Mouse (Mus musculus): ENCODE results near the gene Scin. TPM values are rescaled to one million over a fixed set of nuclear protein-coding genes. Genes with fewer than 3 reads are reported as not detected.

Gene Scin
- polyA plus RNA-seq (2012), result not detected in 2 replicates

DNA sequence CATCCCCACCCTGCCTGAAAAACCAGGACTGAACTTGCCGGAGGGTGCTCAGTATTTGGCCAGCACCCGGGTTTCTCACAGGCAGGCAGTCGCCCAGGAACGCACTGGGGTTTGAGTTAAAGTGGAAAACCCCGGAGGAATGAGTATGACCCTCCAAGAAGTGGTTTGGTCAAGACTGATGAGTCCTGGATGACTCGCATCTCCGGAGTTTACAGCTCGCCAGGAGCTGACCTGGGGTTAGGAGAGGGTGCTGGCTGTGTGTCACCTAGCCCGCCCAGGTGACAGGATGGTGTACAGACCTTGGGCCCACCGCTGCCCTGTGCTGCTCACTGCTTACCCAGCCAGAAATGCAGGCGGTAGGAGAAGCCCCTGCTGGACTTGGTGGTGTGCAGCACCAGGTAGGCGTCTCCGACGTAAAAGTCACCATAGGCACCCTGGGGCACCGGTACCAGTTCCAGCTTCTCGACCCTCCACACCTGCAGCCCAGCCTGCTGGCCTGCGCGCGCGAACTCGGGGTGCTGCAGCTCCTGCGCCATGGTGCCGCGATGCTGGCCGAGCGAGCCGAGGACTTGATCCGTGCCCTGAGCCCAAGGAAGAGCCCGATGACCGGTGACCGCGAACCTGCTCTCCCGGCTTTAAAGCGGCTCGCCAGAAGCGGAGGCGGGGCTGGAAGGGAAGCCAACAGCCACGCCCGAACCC lies at the start of gene Scin:
Gene Scin (minus strand): TSS at position 656 of the 699 bp plus-strand sequence.
- no peak for TF ChIP-seq GATA1 (IDR thresholded peaks at IDR 0.05; ENCODE audit: low read length)

DNA sequence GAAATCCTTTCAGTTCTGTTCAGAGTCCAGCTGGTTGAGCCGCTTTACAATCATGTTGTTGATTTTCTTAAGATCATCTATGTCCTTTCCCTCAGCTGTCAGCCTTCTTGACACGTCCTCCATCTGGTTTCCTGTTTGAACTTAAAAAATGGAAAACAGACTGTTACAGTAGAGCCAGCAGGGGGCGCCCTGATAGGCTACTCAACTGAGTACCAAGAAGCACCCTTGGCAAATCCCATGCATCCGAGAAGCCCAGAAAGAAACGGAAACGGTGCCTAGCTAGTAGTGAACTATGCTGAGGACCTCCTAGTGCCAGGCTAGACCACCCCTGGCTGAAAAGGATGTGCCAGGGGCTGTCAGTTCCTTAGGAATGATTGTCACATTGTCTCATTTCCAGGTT lies 43.1 kb upstream of the Scin start:
- no peak for TF ChIP-seq GATA1 (IDR thresholded peaks at IDR 0.05; ENCODE audit: low read length)

DNA sequence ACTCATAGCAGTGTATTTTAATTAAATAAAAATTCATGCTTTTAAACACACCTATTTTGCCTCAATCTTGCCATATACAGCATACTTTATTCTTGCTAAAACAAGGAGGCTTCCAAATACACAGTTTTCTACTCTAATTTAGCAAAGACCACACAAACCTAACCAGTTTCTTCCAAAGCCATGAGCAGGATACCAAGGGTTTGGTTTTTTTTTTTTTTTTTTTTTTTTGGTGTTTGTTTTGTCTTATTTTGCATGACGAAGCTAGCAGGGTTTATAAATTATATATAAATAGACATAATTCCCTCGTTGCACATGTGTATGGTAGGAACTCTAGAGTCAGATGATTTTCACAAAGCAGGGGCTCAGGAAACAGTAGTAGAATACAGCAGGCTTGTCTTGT lies 42.1 kb upstream of the Scin start:
- TF ChIP-seq GATA1 (IDR thresholded peaks at IDR 0.05; ENCODE audit: low read length), result no peak

DNA sequence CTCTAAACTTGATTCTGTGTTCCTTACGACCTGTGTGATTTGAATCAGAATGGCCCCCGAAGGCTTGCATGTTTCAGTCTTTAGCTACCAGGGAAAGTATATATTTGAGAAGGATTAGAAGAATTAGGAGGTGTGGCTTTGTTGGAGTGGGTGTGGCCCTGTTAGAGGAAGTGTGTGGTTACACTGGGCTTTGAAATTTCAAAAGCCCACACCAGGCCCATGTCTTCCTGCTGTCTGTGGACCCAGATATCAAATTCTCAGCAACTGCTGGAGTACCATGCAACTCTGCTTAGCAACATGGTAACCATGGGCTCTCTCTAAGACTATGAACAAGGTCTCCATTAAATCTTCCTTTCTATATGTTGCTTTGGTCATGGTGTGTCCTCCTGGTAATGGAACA lies 37.6 kb upstream of the Scin start:
- no peak for TF ChIP-seq GATA1 (IDR thresholded peaks at IDR 0.05; ENCODE audit: low read length)

DNA sequence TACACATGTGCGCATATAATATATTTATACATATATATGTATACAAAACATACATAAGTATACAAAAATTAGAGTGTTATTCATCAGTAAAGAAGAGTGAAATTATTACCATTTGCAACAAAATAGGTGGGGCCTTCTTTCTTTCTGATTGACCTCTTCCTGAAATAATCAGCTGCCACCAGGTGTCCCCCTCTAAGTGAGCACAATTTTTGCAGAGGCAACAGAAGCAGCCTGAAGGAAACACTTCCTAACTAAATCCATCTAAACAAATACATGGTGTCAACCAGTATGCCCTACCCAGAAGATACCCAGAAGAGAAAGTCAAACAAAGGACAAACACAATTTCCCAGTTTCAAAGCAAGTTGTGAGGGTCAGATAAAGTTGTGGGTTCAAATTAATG lies 35.6 kb upstream of the Scin start:
- TF ChIP-seq GATA1 (IDR thresholded peaks at IDR 0.05; ENCODE audit: low read length), result no peak

DNA sequence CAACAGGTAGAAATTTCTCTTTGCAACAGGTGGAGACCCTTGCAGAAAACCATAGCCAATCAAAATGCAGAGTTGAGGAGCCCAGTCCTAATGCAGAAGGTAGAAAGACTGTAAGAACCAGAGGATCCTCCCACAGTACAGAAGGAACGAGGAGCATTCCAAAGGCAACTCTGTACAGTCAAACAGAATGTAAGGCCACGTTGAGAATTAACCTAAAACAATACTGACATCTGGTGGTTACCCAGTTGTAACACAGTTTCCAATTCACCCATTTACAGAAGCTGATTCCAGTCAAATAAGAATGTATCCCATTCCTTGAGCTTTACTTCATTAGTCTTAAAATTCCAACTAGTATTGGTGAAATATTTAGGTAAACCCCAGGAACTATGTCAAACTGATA lies 30.6 kb upstream of the Scin start:
- TF ChIP-seq GATA1 (IDR thresholded peaks at IDR 0.05; ENCODE audit: low read length), result no peak

DNA sequence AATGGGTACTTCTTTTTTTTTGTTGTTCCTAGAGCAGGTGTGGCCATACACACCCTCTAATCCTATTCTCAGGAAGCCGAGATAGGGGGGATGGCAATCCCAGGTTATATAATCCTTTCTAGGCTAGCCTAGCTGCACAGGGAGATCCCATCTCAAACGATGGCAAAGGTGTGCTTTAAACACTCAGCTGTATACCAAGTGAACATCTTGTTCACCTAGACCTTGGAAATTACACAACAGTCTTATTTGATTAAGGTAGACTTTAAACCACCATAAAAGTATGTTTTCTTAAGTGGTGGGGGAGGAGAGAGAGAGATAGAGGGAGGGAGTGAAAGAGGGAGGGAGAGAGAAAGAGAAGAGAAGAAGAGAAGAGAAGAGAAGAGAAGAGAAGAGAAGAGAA lies 26.7 kb upstream of the Scin start:
- no peak for TF ChIP-seq GATA1 (IDR thresholded peaks at IDR 0.05; ENCODE audit: low read length)

DNA sequence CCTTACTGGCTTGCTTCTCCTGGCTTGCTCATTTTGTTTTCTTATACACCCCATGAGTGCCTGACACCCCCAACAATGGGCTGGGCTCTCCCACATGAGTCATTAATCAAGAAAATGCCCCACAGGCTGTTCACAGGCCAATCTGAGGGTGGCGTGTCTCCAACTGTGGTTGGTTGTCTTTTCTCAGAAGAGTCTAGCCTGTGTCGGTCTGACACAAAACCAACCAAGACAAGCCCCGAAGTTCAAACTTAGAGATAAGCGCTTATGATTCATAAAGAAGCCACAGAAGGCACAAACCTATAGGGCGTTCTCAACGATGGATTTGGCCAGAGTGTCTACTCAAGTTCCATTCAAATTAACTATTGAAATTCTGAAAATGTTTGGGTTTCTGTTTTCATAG lies 20.2 kb upstream of the Scin start:
- no peak for TF ChIP-seq GATA1 (IDR thresholded peaks at IDR 0.05; ENCODE audit: low read length)

DNA sequence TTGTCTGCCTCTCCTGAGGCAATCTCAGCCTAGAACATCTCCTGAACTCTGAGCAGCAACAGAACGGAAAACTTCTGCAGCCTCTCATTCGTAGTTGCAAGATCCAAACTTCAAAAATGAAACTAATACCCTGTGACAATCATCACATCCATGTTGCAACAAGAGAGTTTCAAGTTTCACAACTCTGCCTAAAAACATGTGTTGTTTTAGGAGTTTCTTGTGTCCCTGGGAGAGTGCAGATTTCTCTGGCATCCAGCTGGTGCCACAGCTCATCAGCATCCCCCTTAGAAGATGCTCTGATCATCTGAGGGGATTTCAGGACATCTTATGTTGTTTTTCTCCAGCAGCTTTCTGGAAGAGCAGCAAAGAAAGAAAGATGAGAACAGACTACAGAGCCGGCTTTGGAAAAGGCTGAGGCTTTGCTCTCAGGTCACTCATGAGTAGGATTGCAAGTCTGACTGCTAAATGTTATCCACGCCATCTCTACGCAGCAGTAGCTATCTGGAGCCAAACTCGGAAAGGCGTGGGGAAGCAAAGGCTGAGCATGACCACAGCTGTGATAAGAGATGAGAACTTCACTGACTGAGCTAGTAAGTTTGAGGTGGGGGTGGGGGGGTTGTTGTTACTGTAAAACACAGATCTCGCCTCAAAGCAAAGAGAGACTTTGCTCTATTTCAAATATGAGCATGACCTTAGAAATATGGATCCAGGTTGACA lies 18.5 kb upstream of the Scin start:
- no peak for TF ChIP-seq GATA1 (IDR thresholded peaks at IDR 0.05; ENCODE audit: low read length)

DNA sequence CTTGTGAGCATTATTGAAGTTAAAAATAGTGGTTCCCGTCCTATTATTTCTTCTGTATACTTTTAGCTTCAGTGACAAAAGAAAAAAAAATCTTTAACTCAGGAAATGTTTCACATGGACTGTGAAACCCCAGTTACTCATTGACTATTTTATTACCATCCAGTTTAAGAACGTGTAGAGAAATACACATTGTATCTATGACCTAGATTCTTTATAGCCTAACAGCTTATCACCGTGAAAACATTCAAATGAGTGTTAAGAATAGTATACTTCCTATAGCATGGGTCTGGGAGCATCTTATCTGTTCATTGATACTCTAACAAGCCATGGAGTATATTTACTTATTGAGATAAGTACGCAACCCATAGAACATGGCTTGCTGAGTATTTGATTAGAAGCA lies 13.3 kb upstream of the Scin start:
- TF ChIP-seq GATA1 (IDR thresholded peaks at IDR 0.05; ENCODE audit: low read length), result no peak

DNA sequence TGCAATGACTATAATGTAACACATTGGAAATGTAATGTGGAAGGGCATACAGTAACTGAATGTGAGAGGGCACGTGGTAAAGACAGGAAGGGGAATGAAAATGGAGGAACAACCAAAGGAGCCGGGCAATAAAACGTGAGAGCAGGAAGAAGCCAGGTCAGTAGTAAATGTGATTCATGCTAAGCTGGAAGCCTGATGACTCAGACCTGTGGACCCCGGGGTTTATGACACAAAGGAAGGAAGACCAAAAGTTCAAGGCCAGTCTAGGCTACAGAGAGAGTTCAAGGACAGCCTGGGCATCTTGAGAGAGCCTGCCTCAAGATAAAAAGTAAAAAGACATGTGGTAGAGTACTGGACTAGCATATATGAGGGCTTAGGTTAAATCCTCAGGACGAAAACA lies 12.5 kb upstream of the Scin start:
- TF ChIP-seq GATA1 (IDR thresholded peaks at IDR 0.05; ENCODE audit: low read length), result no peak

DNA sequence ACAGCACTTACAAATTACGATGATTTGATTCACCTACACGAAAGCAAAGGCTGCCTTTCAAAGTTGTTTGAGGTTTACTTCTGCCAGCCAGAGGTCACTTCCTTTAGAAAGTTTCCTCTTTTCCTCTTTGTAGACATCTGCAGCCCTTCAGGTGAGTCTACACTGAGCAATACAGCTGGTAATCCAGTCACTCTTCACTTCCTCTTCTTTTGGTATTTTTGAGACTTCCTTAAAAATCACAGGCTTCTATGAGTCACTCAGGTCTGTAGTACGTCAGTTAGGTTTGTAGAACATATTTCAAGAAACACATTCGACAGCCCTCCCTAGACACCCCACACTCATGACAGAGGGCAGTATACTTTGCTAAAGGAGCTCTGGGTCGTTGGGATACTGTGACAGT lies 6.7 kb upstream of the Scin start:
- no peak for TF ChIP-seq GATA1 (IDR thresholded peaks at IDR 0.05; ENCODE audit: low read length)

DNA sequence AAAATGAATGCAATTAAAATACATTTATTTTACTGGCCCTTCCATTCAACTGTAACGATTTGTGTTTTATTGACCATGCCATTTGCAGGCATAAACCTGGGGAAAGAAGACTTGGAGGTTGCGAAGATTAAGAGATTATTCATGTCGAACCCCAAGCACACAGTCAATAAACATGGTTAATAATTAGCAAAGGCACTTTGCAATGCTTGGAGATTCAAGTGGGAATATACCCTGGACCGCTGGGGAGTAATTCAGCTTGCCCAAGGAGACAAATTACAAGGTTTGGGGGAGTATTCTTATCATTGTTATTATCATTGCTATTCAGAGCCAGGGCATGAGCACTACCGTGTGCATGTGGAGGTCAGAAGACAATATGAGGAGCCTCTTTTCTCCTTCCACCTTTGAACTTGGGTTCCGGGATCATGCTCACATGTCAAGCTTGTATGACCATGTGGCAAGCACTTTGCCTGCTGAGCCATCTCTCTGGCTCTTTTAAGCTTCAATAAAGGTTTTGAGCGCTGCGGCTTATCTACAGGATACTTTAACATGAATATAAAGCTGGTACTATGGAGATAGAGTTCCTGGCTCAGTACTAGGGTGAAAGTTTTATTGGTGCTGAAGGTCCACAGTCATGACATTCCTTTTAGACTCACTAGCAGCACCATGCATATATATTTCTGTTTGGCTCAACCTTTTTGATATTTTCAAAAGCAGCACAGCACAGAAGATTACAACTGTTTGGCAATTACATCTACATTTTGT lies 5.6 kb upstream of the Scin start:
- TF ChIP-seq GATA1 (IDR thresholded peaks at IDR 0.05; ENCODE audit: low read length), result no peak

DNA sequence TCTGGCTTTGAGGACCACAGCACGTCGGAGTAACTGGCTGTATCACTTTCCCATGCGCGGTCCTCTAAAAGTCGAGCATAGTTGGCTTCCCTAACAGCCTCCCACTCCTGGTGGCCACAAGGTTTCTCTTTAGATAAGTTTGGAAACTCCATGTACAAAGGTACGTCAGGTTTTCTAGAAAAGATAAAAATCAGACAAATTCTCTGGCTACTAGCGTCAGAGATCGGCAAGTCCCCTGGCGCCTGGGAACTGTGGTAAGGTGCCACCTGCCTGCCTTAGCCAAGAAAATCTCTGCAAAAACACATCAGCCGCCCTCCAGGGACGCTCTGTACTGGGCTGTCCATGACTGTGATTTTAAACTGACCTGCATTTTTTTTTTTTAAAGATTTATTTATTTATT lies 501 bp upstream of the Scin start:
- no peak for TF ChIP-seq GATA1 (IDR thresholded peaks at IDR 0.05; ENCODE audit: low read length)

DNA sequence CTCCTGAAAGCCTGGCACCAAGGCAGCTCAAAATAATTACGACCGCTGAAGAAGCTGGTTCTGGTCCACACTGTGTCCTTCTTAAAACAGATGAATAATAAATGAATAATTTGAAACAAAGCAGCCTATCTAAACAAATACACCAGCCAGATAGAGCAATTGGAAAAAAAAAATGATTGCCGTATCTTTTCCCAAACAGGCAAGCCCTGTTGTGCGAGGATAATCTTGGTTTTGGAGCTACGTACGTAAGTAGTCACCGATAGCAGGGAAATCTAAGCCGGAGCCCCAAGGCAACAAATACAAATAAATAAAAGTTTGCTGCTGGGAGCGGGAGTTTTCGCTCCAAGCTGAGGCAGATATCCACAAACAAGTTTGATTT lies 845 bp downstream of the Scin start:
- no peak for TF ChIP-seq GATA1 (IDR thresholded peaks at IDR 0.05; ENCODE audit: low read length)

DNA sequence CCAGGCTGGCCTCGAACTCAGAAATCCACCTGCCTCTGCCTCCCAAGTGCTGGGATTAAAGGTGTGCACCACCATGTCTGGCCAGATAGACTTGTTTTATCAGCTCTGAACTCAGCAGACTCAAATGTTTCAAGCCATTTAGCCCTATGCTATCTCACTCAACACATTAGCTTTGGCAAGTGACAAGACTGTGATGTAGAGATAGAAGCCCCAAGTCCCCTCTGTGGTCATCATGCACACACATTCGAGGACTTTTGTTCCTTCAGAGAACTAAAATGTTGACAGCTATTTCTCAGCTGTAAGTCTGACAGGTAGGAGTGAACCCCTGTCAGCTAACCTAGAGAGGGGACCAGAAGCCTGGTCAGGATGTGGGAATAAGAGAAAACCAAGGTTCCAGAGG lies 15.2 kb downstream of the Scin start:
- no peak for TF ChIP-seq GATA1 (IDR thresholded peaks at IDR 0.05; ENCODE audit: low read length)

DNA sequence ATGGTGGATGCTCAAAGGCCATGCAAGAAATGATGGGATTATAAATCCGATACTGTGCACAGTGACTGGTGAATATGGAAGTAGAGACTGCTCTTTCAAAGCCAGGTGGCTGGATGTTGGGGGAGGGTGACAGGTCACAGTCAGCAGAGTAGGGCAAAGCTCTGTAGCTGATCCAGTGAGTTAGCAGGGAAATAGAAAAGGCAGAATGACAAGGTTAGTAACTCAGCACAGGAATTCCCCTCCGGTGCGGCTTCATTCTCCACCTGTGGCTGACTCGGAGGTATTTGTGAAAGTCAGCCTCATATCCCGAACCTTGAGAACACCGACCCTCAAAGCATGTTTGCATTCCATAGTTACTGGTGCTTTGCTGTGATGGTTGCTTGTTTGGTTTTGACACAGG lies 17.0 kb downstream of the Scin start:
- no peak for TF ChIP-seq GATA1 (IDR thresholded peaks at IDR 0.05; ENCODE audit: low read length)
